Mouse (Mus musculus) midbrain, embryonic 16.5 days (tissue): Measurements from ENCODE around the gene Timm29. TPM values are rescaled to one million over a fixed set of nuclear protein-coding genes. Genes with fewer than 3 reads are reported as not detected.

Experiments
- ATAC-seq: fragments of 200-750 bp; cut with Nextera tagmentation; 2 replicates; pipeline ENCODE4 v1.8.0; 2017; ENCODE audit warnings: moderate TSS enrichment
- H3K27ac ChIP-seq: fragments of 300-500 bp; sonication (generic); 2 replicates; pipeline ENCODE4 v1.5.1; 2014; ENCODE audit warnings: mild to moderate bottlenecking, low read length, mixed read lengths
- H3K27me3 ChIP-seq: fragments of 300-500 bp; sonication (generic); 2 replicates; pipeline ENCODE4 v1.6.1; 2014; ENCODE audit warnings: low read depth, low read length, mixed read lengths; ENCODE audit not compliant: control insufficient read depth, insufficient read depth
- H3K36me3 ChIP-seq: fragments of 300-500 bp; sonication (generic); 2 replicates; pipeline ENCODE4 v1.6.1; 2014; ENCODE audit warnings: mild to moderate bottlenecking, low read length, moderate library complexity, mixed read lengths; ENCODE audit not compliant: control insufficient read depth, insufficient read depth
- H3K4me1 ChIP-seq: fragments of 300-500 bp; sonication (generic); 2 replicates; pipeline ENCODE4 v1.6.1; 2014; ENCODE audit warnings: mild to moderate bottlenecking, low read length, mixed read lengths; ENCODE audit not compliant: control insufficient read depth, insufficient read depth
- H3K4me2 ChIP-seq: fragments of 300-500 bp; sonication (generic); 2 replicates; pipeline ENCODE4 v1.6.1; 2014; ENCODE audit warnings: mild to moderate bottlenecking, low read length, mixed read lengths
- H3K4me3 ChIP-seq: fragments of 300-500 bp; sonication (generic); 2 replicates; pipeline ENCODE4 v1.5.1; 2014; ENCODE audit warnings: low read depth, mild to moderate bottlenecking, low read length, moderate library complexity, mixed read lengths
- H3K9ac ChIP-seq: fragments of 300-500 bp; sonication (generic); 2 replicates; pipeline ENCODE4 v1.6.1; 2014; ENCODE audit warnings: low read depth, low read length, mixed read lengths
- H3K9me3 ChIP-seq: fragments of 300-500 bp; sonication (generic); replicated peaks from 2 replicates; pipeline ENCODE4 v1.6.1; 2014; ENCODE audit warnings: mild to moderate bottlenecking, low read length, mixed read lengths; ENCODE audit not compliant: control insufficient read depth, poor library complexity, severe bottlenecking
- WGBS: fragments of 180-500 bp; shearing (Covaris S2); extraction: QIAGEN DNeasy Blood & Tissue Kit; methylation state at CpG from one replicate; pipeline ENCODE4 v1.1.7; 2014; 5-methylcytosine and 5-hydroxymethylcytosine counted together
- polyA plus RNA-seq: library from polyadenylated mRNA; unstranded; fragments of >200 nt; fragmentation: Nextera tagmentation; extraction: Ambion mirVana; gene quantifications from 2 replicates; pipeline ENCODE4 v1.2.1, GENCODE M21; 2015

Gene Timm29
- polyA plus RNA-seq = 58.6 and 59.0 TPM in 2 replicates

DNA sequence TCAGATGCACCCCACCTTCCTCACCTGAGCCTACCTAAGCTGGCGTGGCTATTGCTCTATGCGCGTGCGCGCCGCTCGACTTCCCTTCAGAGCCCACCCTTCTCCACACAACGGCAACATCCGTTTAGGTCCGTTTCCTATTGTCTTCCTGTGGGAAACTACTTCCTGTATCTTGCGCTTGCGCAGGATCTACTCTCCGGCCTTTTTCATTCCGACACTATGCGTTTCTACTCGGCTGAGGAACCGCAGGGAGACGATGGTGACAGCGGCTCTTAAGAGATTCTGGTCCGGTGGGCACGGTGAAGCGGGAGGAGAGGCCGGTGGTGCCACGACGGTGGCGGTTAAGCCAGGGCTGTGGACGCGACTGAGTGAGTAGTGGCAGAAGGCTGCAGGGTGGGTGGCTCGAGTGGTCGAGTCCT is at the start of gene Timm29, which contains the start of gene Yipf2:
TSS of gene Timm29 (plus strand) at position 20 of the 419 bp plus-strand sequence.
TSS of gene Yipf2 (minus strand) at position 126 of the 419 bp plus-strand sequence.
- Histone ChIP-seq H3K27me3 (no peaks in the 10 kb centered on the region), H3K9ac (peak within 1 kb of the TSS; percentile 87), H3K4me2 (peak within 1 kb of the TSS; percentile 95), H3K27ac (peak within 1 kb of the TSS; percentile 86), H3K4me1 (peaks cover 28% of the 10 kb centered on the region), H3K4me3 (peak within 1 kb of the TSS; percentile 98), H3K9me3 (no peaks in the 10 kb centered on the region), H3K36me3 (peaks cover 24% of the 10 kb centered on the region)
- 0% methylated on average over 30 of the region's 30 CpGs for WGBS
- peak; percentile 93 for ATAC-seq

DNA sequence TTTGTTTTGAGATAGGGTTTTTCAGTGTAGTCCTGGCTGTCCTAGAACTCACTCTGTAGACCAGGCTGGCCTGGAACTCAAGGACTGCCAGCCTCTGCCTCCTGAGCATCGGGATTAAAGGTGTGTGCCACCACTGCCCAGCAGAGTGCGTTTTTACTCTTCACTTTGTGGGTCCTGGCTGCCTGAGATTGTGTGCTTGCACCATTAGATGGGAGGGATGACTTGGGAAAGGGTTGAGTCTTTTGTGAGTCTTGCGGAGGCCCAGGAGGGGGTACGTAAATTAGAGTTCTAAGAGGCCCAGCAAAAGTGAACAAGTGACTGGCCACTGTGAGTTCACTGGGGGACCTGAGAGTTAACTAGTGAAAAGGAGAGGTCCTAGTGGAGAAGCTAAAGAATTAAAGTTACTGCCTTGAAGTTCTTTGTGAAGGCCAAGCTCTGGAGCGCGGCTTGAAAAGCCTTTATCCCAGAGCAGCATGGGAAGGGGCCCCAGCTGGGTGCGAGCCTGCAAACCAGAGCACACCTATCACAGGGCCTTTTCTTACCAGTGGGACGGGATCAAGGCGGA is 47.1 kb upstream of the Timm29 start:
- H3K27ac ChIP-seq = peak overlapping the region; percentile 98
- ATAC-seq = peak; percentile 70
- 5% methylated on average over 9 of the region's 9 CpGs for WGBS
- H3K4me2 ChIP-seq = peak overlapping the region; percentile 67
- H3K27me3 ChIP-seq = no peaks in the 10 kb centered on the region
- H3K4me3 ChIP-seq = peak overlapping the region; percentile 46
- H3K9me3 ChIP-seq = no peaks in the 10 kb centered on the region
- H3K36me3 ChIP-seq = no peaks in the 10 kb centered on the region; the same call in 1 of the 2 replicates
- H3K4me1 ChIP-seq = peaks cover 16% of the 10 kb centered on the region
- H3K9ac ChIP-seq = peak overlapping the region; percentile 93

DNA sequence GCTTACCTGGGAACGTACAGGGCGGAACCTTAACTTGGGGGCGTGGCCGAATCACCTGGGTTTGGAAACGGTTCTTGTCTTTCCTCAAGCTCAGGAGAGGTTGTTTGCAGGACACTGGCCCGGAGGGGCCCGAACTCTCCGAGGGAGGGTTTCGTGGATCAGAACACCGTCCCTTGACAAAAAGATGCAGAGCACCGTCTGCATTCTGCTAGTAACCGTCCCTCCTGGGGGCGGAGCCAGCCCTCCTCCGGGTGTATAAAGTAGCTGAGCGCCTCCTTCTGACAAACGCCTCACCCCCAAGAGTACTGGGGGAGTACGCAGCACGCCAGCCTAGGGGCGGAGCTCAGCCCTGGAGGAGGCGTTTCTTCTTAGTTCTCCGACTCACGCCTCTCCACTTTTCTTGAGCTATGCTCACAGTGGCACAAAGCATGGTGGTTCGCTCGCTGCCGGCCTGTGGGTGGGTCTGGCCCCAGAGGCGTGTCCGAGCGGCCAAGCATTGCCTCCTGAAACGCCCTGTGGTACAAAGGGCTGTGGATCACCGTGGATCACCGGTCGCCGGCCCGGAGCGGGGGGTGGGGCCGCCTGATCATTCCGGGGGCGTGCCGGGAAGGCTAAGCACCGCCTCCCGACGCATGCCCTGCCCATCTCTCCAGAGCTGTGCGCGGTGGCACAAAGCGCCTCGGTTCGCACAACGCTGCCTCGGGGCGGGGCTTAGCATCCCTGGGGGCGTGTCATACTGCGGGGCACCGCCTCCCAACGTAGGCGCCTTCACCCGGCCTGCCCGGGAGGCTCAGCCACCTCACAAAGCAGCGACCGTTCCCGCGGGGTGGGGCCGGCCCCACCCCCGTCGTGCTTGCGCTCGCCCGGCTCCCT is 46.4 kb upstream of the Timm29 start:
- H3K4me2 ChIP-seq = peak overlapping the region; percentile 67
- H3K36me3 ChIP-seq = peaks cover 5% of the 10 kb centered on the region
- peak overlapping the region; percentile 93 for H3K9ac ChIP-seq
- H3K4me3 ChIP-seq = peak overlapping the region; percentile 46
- ATAC-seq = peak; percentile 94
- no peaks in the 10 kb centered on the region for H3K9me3 ChIP-seq
- peak overlapping the region; percentile 98 for H3K27ac ChIP-seq
- peaks cover 16% of the 10 kb centered on the region for H3K4me1 ChIP-seq
- under 1% methylated on average over 66 of the region's 67 CpGs for WGBS
- H3K27me3 ChIP-seq = no peaks in the 10 kb centered on the region

DNA sequence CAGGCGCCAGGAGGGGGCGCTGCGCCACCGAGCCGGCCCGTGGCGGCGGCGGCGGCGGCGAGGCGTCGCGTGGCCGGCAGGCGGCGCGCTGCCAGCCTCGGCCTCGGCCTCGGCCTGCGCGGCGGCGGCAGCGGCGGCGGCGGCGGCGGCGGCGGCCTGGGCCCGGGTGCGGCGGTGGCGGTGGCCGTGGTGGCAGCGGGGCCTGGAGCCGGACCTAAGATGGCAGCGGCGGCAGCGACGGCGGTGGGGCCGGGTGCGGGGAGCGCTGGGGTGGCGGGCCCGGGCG is 45.8 kb upstream of the Timm29 start, which contains the start of gene Carm1:
TSS of gene Carm1 (plus strand) at position 106 of the 286 bp plus-strand sequence.
- peaks cover 16% of the 10 kb centered on the region for H3K4me1 ChIP-seq
- whole genome bisulfite sequencing = under 1% methylated on average over 43 of the region's 52 CpGs
- H3K4me2 ChIP-seq = peak within 1 kb of the TSS; percentile 89
- H3K27me3 ChIP-seq = no peaks in the 10 kb centered on the region
- H3K4me3 ChIP-seq = peak within 1 kb of the TSS; percentile 46
- H3K9me3 ChIP-seq = no peaks in the 10 kb centered on the region
- peak within 1 kb of the TSS; percentile 93 for H3K9ac ChIP-seq
- H3K36me3 ChIP-seq = peaks cover 5% of the 10 kb centered on the region
- ATAC-seq = peak; percentile 54
- peak within 1 kb of the TSS; percentile 98 for H3K27ac ChIP-seq

DNA sequence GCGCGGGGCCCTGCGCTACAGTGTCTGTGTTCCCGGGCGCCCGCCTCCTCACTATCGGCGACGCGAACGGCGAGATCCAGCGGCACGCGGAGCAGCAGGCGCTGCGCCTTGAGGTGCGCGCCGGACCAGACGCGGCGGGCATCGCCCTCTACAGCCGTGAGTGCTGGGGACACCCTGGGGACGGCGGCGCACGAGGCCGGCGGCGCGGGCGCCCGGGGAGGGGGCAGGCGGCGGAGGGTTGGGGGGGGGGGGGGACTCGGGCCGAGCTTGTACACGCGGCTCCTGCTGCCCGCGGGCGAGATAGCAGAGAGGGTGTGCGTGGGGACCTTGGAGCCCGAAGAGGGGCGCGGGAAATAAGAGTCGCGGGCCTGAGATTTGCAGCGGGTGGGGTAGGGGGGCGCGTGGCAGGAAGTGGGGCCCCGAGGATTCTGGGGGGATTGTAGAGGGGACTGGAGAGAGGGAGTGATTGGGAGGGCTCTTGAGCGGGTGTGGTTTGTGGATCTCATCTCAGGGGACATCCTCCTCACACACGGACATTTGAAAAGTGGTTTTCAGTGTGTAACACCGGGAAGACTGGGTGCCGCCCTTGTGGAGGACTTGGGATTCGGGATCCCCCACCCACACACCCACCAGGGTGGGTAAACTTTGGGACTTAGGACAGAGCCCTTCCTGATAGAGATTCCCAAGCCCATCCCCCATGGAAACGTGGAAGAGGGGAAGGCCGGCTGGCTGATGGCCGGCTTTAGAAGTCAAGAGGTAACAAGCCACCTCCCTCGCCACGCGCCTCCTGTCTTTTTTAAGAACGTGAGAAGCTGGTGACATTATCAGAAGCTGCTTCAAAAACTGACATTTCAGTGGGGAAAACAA is 45.2 kb upstream of the Timm29 start:
- Histone ChIP-seq H3K4me3 (peak overlapping the region; percentile 46), H3K9ac (peak overlapping the region; percentile 93), H3K27me3 (no peaks in the 10 kb centered on the region), H3K27ac (peak overlapping the region; percentile 98), H3K9me3 (no peaks in the 10 kb centered on the region), H3K4me2 (peak overlapping the region; percentile 89), H3K36me3 (peaks cover 5% of the 10 kb centered on the region), H3K4me1 (peaks cover 16% of the 10 kb centered on the region)
- WGBS = 1% methylated on average over 50 of the region's 66 CpGs
- ATAC-seq = peak; percentile 12

- no peaks in the 10 kb centered on the region for H3K27me3 ChIP-seq
- no peak overlapping the region for H3K4me2 ChIP-seq
- H3K36me3 ChIP-seq = peaks cover 7% of the 10 kb centered on the region
- H3K4me3 ChIP-seq = no peak overlapping the region
- H3K4me1 ChIP-seq = peaks cover 16% of the 10 kb centered on the region
- no peak overlapping the region for H3K9ac ChIP-seq
- no peak for ATAC-seq
- WGBS = 93% methylated on average over 2 of the region's 2 CpGs
- H3K27ac ChIP-seq = no peak overlapping the region
- no peaks in the 10 kb centered on the region for H3K9me3 ChIP-seq
Measured at GRCm38 (mm10) chr9:21551049-21551448, 41.5 kb upstream of the Timm29 start.

GRCm38 (mm10) chr9:21553607-21554273 is 38.8 kb upstream of the Timm29 start:
- no peak overlapping the region for H3K4me3 ChIP-seq
- H3K4me2 ChIP-seq = no peak overlapping the region
- WGBS = 84% methylated on average over 6 of the region's 6 CpGs
- peaks cover 7% of the 10 kb centered on the region for H3K36me3 ChIP-seq
- no peaks in the 10 kb centered on the region for H3K9me3 ChIP-seq
- no peaks in the 10 kb centered on the region for H3K27me3 ChIP-seq
- peaks cover 8% of the 10 kb centered on the region for H3K4me1 ChIP-seq
- no peak for ATAC-seq
- H3K9ac ChIP-seq = no peak overlapping the region
- H3K27ac ChIP-seq = no peak overlapping the region

GRCm38 (mm10) chr9:21555198-21555742 is 37.3 kb upstream of the Timm29 start:
- H3K4me2 ChIP-seq = no peak overlapping the region
- no peak overlapping the region for H3K9ac ChIP-seq
- 81% methylated on average over 6 of the region's 6 CpGs for WGBS
- no peak overlapping the region for H3K27ac ChIP-seq
- peaks cover 2% of the 10 kb centered on the region; the same call in 1 of the 2 replicates for H3K4me1 ChIP-seq
- H3K27me3 ChIP-seq = no peaks in the 10 kb centered on the region
- H3K9me3 ChIP-seq = no peaks in the 10 kb centered on the region
- ATAC-seq = no peak
- H3K36me3 ChIP-seq = peaks cover 7% of the 10 kb centered on the region
- H3K4me3 ChIP-seq = no peak overlapping the region
